Mouse (Mus musculus): Measurements from ENCODE around the gene Ptf1a. TPM values are rescaled to one million over a fixed set of nuclear protein-coding genes. Genes with fewer than 3 reads are reported as not detected.

Gene Ptf1a
- polyA plus RNA-seq, 1 experiment from 2014 or later: not detected

Other genes starting within 250 kb of the Ptf1a start
- 0.11 to 0.64 TPM (median 0.13 TPM) in 3 replicates for gene Armc3, start 246.4 kb upstream of the Ptf1a start, polyA plus RNA-seq (2018)
- 8.3 to 17.9 TPM (median 10.7 TPM) in 3 replicates for gene Msrb2, start 74.2 kb upstream of the Ptf1a start, polyA plus RNA-seq (2018)
- gene 4921504E06Rik, start 108.3 kb downstream of the Ptf1a start, polyA plus RNA-seq (2018): not detected in 3 replicates
- gene Otud1, start 212.1 kb downstream of the Ptf1a start, polyA plus RNA-seq (2018): 3.5 to 5.3 TPM (median 3.6 TPM) in 3 replicates